Mouse (Mus musculus) stomach, postnatal 0 days (tissue): Measurements from ENCODE around the gene Jazf1.

Experiments
- CTCF ChIP-seq: IDR thresholded peaks from 2 replicates; pipeline ENCODE4 v1.5.1; 2016; ENCODE audit warnings: antibody characterized with exemption, low read depth, mild to moderate bottlenecking, moderate library complexity
- EP300 ChIP-seq: optimal IDR thresholded peaks from 2 replicates; pipeline ENCODE3; 2016; ENCODE audit warnings: antibody characterized with exemption

DNA sequence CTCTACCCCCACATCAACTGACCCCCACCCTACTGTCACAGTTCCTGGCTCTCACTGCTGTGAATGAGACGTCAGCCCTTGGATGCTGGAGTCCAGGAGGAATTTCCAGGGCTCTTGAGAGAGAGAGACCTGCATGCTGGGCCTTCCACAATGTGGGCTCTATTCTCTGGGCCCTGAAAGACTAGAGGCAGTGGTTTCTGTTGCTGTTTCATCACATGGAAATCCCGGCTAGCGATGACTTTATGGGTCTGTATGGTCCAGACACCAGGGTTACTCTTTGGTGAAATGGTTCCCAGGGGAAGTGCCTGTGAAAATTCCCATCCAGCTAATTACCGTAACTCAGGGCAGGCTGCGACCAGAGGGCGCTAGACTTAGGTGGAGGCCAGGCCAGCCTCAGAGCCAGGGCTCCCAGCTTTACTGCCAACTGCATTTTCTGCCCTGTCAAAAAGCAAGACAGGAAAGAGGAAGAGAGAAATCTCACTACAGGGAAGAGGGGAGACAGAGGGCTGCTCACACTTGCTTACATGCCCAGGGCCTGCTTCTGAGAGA lies 271.1 kb downstream of the Jazf1 start:
- peak; percentile 52 for TF ChIP-seq CTCF
- TF ChIP-seq EP300: no peak
